Mouse (Mus musculus): Measurements from ENCODE around the gene Ccdc122. TPM values are rescaled to one million over a fixed set of nuclear protein-coding genes. Genes with fewer than 3 reads are reported as not detected.

The Ccdc122 gene
- polyA plus RNA-seq, 1 experiment: 6.1 TPM

- H3K27ac ChIP-seq (ENCODE audit: insufficient read depth, low read depth, low read length): no peak overlapping the region
- peak overlapping the region; percentile 43 for H3K4me3 ChIP-seq (ENCODE audit: insufficient read depth, low read length)
- H3K4me1 ChIP-seq (ENCODE audit: control insufficient read depth, insufficient read depth, low read length): no peaks in the 10 kb centered on the region
- TF ChIP-seq CTCF (IDR thresholded peaks at IDR 0.05; ENCODE audit: low read depth, low read length) (no peak), POLR2A (IDR thresholded peaks at IDR 0.05; ENCODE audit: borderline replicate concordance, low read depth, low read length) (no peak)
Observed at GRCm38 (mm10) chr14:77156911-77157504, 120.4 kb downstream of the Ccdc122 start.

- TF ChIP-seq CTCF (IDR thresholded peaks at IDR 0.05; ENCODE audit: low read depth, low read length): no peak
- TF ChIP-seq POLR2A (IDR thresholded peaks at IDR 0.05; ENCODE audit: borderline replicate concordance, low read depth, low read length): no peak
- no peaks in the 10 kb centered on the region for H3K4me1 ChIP-seq (ENCODE audit: control insufficient read depth, insufficient read depth, low read length)
- H3K4me3 ChIP-seq (ENCODE audit: insufficient read depth, low read length): peak overlapping the region; percentile 43
- H3K27ac ChIP-seq (ENCODE audit: insufficient read depth, low read depth, low read length): no peak overlapping the region
Observed at GRCm38 (mm10) chr14:77157505-77157911, 120.9 kb downstream of the Ccdc122 start.

- no peak for TF ChIP-seq CTCF (IDR thresholded peaks at IDR 0.05; ENCODE audit: low read depth, low read length)
- TF ChIP-seq POLR2A (IDR thresholded peaks at IDR 0.05; ENCODE audit: borderline replicate concordance, low read depth, low read length): no peak
- H3K27ac ChIP-seq (ENCODE audit: insufficient read depth, low read depth, low read length): no peak overlapping the region
- H3K4me3 ChIP-seq (ENCODE audit: insufficient read depth, low read length): no peak overlapping the region
- H3K4me1 ChIP-seq (ENCODE audit: control insufficient read depth, insufficient read depth, low read length): no peaks in the 10 kb centered on the region
Observed at GRCm38 (mm10) chr14:77159397-77159796, 122.8 kb downstream of the Ccdc122 start.

Other genes with a start within 250 kb of the Ccdc122 start
- 120 and 129 TPM in 2 replicates for gene Lacc1, start 132 bp downstream of the Ccdc122 start, polyA plus RNA-seq (2012; ENCODE audit: insufficient read depth, insufficient read length, missing spikeins)
- 0.28 TPM in 1 of 2 replicates, not detected in the other for gene Enox1, start 120.0 kb downstream of the Ccdc122 start, polyA plus RNA-seq (2012; ENCODE audit: insufficient read depth, insufficient read length, missing spikeins)